Mouse (Mus musculus) small intestine, adult 2 months (tissue): ENCODE data around the gene Mrpl41.

ENCODE experiments used
- CTCF ChIP-seq: fragments of 200-500 bp; IDR thresholded peaks from 2 replicates; pipeline ENCODE4 v1.5.1; 2012; ENCODE audit warnings: low read depth, mild to moderate bottlenecking, control low read depth, inconsistent platforms, low read length, moderate library complexity, mixed read lengths; ENCODE audit not compliant: insufficient replicate concordance, insufficient read length; ENCODE audit errors: extremely low read depth
- POLR2A ChIP-seq: fragments of 200-500 bp; IDR thresholded peaks from 2 replicates; pipeline ENCODE4 v1.6.1; 2012; ENCODE audit warnings: low read depth, mild to moderate bottlenecking, control low read depth, inconsistent platforms, low read length, moderate library complexity

DNA sequence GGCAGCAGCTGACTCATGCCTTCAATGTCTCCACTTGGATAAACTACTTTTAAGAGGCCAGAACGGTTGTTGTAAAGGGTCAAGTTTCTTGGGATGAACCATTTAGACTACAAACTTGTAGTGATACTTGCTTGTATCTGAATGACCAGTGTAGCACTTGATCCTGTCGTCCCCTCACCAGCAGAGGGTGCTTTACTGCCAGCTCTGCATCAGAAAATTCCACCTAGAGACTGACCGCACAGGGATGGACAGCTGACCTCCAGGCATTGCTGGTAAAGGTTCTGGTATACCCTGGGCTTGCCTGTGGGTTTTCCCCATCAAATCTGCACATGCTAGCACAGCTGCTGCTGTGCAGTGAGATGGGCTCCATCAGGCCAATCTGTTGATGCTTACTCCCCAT, 14.0 kb downstream of the Mrpl41 start:
- TF ChIP-seq POLR2A (no peak), CTCF (peak; percentile 50; the same call in 1 of the 2 replicates)
